Mouse (Mus musculus) midbrain, embryonic 12.5 days (tissue): ENCODE measurements around the gene Klk1b22. TPM values are rescaled to one million over a fixed set of nuclear protein-coding genes. Genes with fewer than 3 reads are reported as not detected.
"Not testable (repeated sequence)": the region's sequence is repeated elsewhere in the genome, so short reads cannot be mapped to it uniquely, and the experiment has no call there.

Experiments used
- ATAC-seq: fragments of 200-750 bp; cut with Nextera tagmentation; 2 replicates; pipeline ENCODE4 v1.8.0; 2017; ENCODE audit warnings: low read depth, moderate TSS enrichment, moderate library complexity; ENCODE audit not compliant: low FRiP score
- H3K27ac ChIP-seq: fragments of 300-500 bp; sonication (generic); replicated peaks from 2 replicates; pipeline ENCODE4 v1.5.1; 2016; ENCODE audit warnings: mild to moderate bottlenecking
- H3K27me3 ChIP-seq: fragments of 300-500 bp; sonication (generic); 2 replicates; pipeline ENCODE4 v1.6.1; 2016; ENCODE audit warnings: mild to moderate bottlenecking
- H3K36me3 ChIP-seq: fragments of 300-500 bp; sonication (generic); 2 replicates; pipeline ENCODE4 v1.6.1; 2016
- H3K4me1 ChIP-seq: fragments of 300-500 bp; sonication (generic); 2 replicates; pipeline ENCODE4 v1.6.1; 2016
- H3K4me2 ChIP-seq: fragments of 300-500 bp; sonication (generic); replicated peaks from 2 replicates; pipeline ENCODE4 v1.6.1; 2016; ENCODE audit warnings: mild to moderate bottlenecking, moderate library complexity
- H3K4me3 ChIP-seq: fragments of 300-500 bp; sonication (generic); 2 replicates; pipeline ENCODE4 v1.5.1; 2016; ENCODE audit warnings: mild to moderate bottlenecking
- H3K9ac ChIP-seq: fragments of 300-500 bp; sonication (generic); replicated peaks from 2 replicates; pipeline ENCODE4 v1.6.1; 2016; ENCODE audit warnings: mild to moderate bottlenecking, moderate library complexity
- H3K9me3 ChIP-seq: fragments of 300-500 bp; sonication (generic); 2 replicates; pipeline ENCODE4 v1.6.1; 2016; ENCODE audit warnings: mild to moderate bottlenecking
- WGBS: fragments of 180-500 bp; shearing (Covaris S2); methylation state at CpG from one replicate; pipeline ENCODE4 v1.1.7; 2016; 5-methylcytosine and 5-hydroxymethylcytosine counted together
- polyA plus RNA-seq: library from polyadenylated mRNA; unstranded; fragments of >200 nt; fragmentation: Nextera tagmentation; extraction: Ambion mirVana; gene quantifications from 2 replicates; pipeline ENCODE4 v1.2.1, GENCODE M21; 2016

Klk1b22 gene
- polyA plus RNA-seq: not detected in 2 replicates

GRCm38 (mm10) chr7:44112373-44112772, at the start of gene Klk1b22:
TSS of gene Klk1b22 (plus strand) at chr7:44112673.
- WGBS: 81% methylated on average over 4 of the region's 4 CpGs
- Histone ChIP-seq H3K27me3 (no peaks in the 10 kb centered on the region), H3K4me3 (no peak within 1 kb of the TSS), H3K9ac (no peak within 1 kb of the TSS), H3K4me2 (no peak within 1 kb of the TSS), H3K4me1 (no peaks in the 10 kb centered on the region), H3K36me3 (no peaks in the 10 kb centered on the region), H3K27ac (no peak within 1 kb of the TSS), H3K9me3 (no peaks in the 10 kb centered on the region)
- ATAC-seq: no peak

GRCm38 (mm10) chr7:44072117-44072516, 40.4 kb upstream of the Klk1b22 start:
- H3K4me3 ChIP-seq: no peak overlapping the region
- H3K4me1 ChIP-seq: no peaks in the 10 kb centered on the region
- WGBS: 79% methylated on average over 2 of the region's 2 CpGs
- H3K27me3 ChIP-seq: no peaks in the 10 kb centered on the region
- no peak for ATAC-seq
- no peaks in the 10 kb centered on the region for H3K36me3 ChIP-seq
- H3K9me3 ChIP-seq: no peaks in the 10 kb centered on the region
- H3K4me2 ChIP-seq: no peak overlapping the region
- H3K27ac ChIP-seq: no peak overlapping the region
- no peak overlapping the region for H3K9ac ChIP-seq

GRCm38 (mm10) chr7:44077703-44078102, 34.8 kb upstream of the Klk1b22 start:
- H3K4me1 ChIP-seq: no peaks in the 10 kb centered on the region
- no peak for ATAC-seq
- no peaks in the 10 kb centered on the region for H3K27me3 ChIP-seq
- 70% methylated on average over 1 of the region's 1 CpGs for WGBS
- H3K4me2 ChIP-seq: no peak overlapping the region
- no peaks in the 10 kb centered on the region for H3K36me3 ChIP-seq
- no peak overlapping the region for H3K4me3 ChIP-seq
- no peak overlapping the region for H3K27ac ChIP-seq
- no peaks in the 10 kb centered on the region for H3K9me3 ChIP-seq
- no peak overlapping the region for H3K9ac ChIP-seq

- Histone ChIP-seq H3K9me3 (no peaks in the 10 kb centered on the region), H3K4me2 (no peak overlapping the region), H3K27ac (no peak overlapping the region), H3K4me3 (no peak overlapping the region), H3K4me1 (no peaks in the 10 kb centered on the region), H3K27me3 (no peaks in the 10 kb centered on the region), H3K9ac (no peak overlapping the region), H3K36me3 (no peaks in the 10 kb centered on the region)
- WGBS: 89% methylated on average over 1 of the region's 1 CpGs
- ATAC-seq: no peak
Measured at GRCm38 (mm10) chr7:44096111-44096510, 16.4 kb upstream of the Klk1b22 start.

GRCm38 (mm10) chr7:44102028-44102427, 10.4 kb upstream of the Klk1b22 start, which contains the start of gene Klk1b21:
TSS of gene Klk1b21 (plus strand) at chr7:44102328.
- H3K27me3 ChIP-seq, H3K9ac ChIP-seq, H3K36me3 ChIP-seq, H3K4me1 ChIP-seq, ATAC-seq, H3K4me2 ChIP-seq, H3K27ac ChIP-seq, H3K4me3 ChIP-seq, H3K9me3 ChIP-seq: not testable (repeated sequence)
- 83% methylated on average over 3 of the region's 3 CpGs for WGBS

GRCm38 (mm10) chr7:44123445-44123844, 11.0 kb downstream of the Klk1b22 start:
- ATAC-seq: no peak
- Histone ChIP-seq H3K4me1 (no peaks in the 10 kb centered on the region), H3K9ac (no peak overlapping the region), H3K36me3 (no peaks in the 10 kb centered on the region), H3K27me3 (no peaks in the 10 kb centered on the region), H3K4me3 (no peak overlapping the region), H3K9me3 (no peaks in the 10 kb centered on the region), H3K4me2 (no peak overlapping the region), H3K27ac (no peak overlapping the region)
- WGBS: 85% methylated on average over 6 of the region's 6 CpGs

- H3K27me3 ChIP-seq: no peaks in the 10 kb centered on the region
- no peak for ATAC-seq
- WGBS: 87% methylated on average over 3 of the region's 3 CpGs
Measured at GRCm38 (mm10) chr7:44136467-44136866, 24.0 kb downstream of the Klk1b22 start, which contains the start of gene Klk1b16. TSS of gene Klk1b16 (plus strand) at chr7:44136767.

More at GRCm38 (mm10) chr7:44136467-44136866, 24.0 kb downstream of the Klk1b22 start, which contains the start of gene Klk1b16:
- Histone ChIP-seq H3K9me3 (no peaks in the 10 kb centered on the region), H3K4me3 (no peak within 1 kb of the TSS), H3K4me1 (no peaks in the 10 kb centered on the region), H3K36me3 (no peaks in the 10 kb centered on the region), H3K9ac (no peak within 1 kb of the TSS), H3K27ac (no peak within 1 kb of the TSS), H3K4me2 (no peak within 1 kb of the TSS)

Other genes starting within 250 kb of the Klk1b22 start
- not detected in 2 replicates for gene Klk4, start 231.5 kb upstream of the Klk1b22 start, polyA plus RNA-seq
- gene Klk15, start 178.9 kb upstream of the Klk1b22 start, polyA plus RNA-seq: not detected in 2 replicates
- gene Klk1b8, start 162.0 kb upstream of the Klk1b22 start, polyA plus RNA-seq: not detected in 2 replicates
- gene Klk1b1, start 145.9 kb upstream of the Klk1b22 start, polyA plus RNA-seq: not detected in 2 replicates
- not detected in 2 replicates for gene Klk1b9, start 136.6 kb upstream of the Klk1b22 start, polyA plus RNA-seq
- not detected in 2 replicates for gene Klk1b11, start 116.8 kb upstream of the Klk1b22 start, polyA plus RNA-seq
- not detected in 2 replicates for gene Klk1b26, start 100.5 kb upstream of the Klk1b22 start, polyA plus RNA-seq
- gene Klk1b27, start 60.4 kb upstream of the Klk1b22 start, polyA plus RNA-seq: not detected in 2 replicates
- gene Klk1b21, start 10.3 kb upstream of the Klk1b22 start, polyA plus RNA-seq: not detected in 2 replicates
- gene Klk1b16, start 24.1 kb downstream of the Klk1b22 start, polyA plus RNA-seq: not detected in 2 replicates
- gene Klk1b24, start 75.6 kb downstream of the Klk1b22 start, polyA plus RNA-seq: not detected in 2 replicates
- not detected in 2 replicates for gene Klk1b3, start 85.5 kb downstream of the Klk1b22 start, polyA plus RNA-seq
- gene Klk1b4, start 94.8 kb downstream of the Klk1b22 start, polyA plus RNA-seq: not detected in 2 replicates
- not detected in 2 replicates for gene Klk1b5, start 103.3 kb downstream of the Klk1b22 start, polyA plus RNA-seq
- gene Klk1, start 112.7 kb downstream of the Klk1b22 start, polyA plus RNA-seq: not detected in 2 replicates
- gene Gm36864, start 123.5 kb downstream of the Klk1b22 start, polyA plus RNA-seq: not detected in 2 replicates
- gene 1700028J19Rik, start 134.0 kb downstream of the Klk1b22 start, polyA plus RNA-seq: 1.1 and 1.6 TPM in 2 replicates
- 174 and 194 TPM in 2 replicates for gene 2410002F23Rik, start 134.0 kb downstream of the Klk1b22 start, polyA plus RNA-seq
- 0.18 TPM in 2 replicates for gene Acp4, start 144.7 kb downstream of the Klk1b22 start, polyA plus RNA-seq
- not detected in 2 replicates for gene Gm15517, start 148.8 kb downstream of the Klk1b22 start, polyA plus RNA-seq
- gene Clec11a, start 194.2 kb downstream of the Klk1b22 start, polyA plus RNA-seq: 2.5 and 2.6 TPM in 2 replicates
- gene Shank1, start 197.6 kb downstream of the Klk1b22 start, polyA plus RNA-seq: 8.5 and 11.4 TPM in 2 replicates